Mouse (Mus musculus) embryonic fibroblast, embryonic 13.5 days (primary cell): ENCODE results near the gene Gm49661.

Experiments
- CTCF ChIP-seq: IDR thresholded peaks from 2 replicates; pipeline ENCODE4 v1.5.1; 2011; ENCODE audit warnings: mild to moderate bottlenecking, control low read depth, low read length, moderate library complexity, borderline replicate concordance; ENCODE audit not compliant: insufficient read depth
- POLR2A ChIP-seq: IDR thresholded peaks from 2 replicates; pipeline ENCODE4 v1.6.1; 2011; ENCODE audit warnings: low read depth, mild to moderate bottlenecking, control low read depth, low read length, moderate library complexity

GRCm38 (mm10) chr8:84973079-84973478 is 3.8 kb upstream of the Gm49661 start:
- TF ChIP-seq CTCF (no peak), POLR2A (no peak)
